Mouse (Mus musculus) gastrocnemius, postnatal 25 days (tissue): ENCODE data around the gene Mfrp. TPM values are rescaled to one million over a fixed set of nuclear protein-coding genes. Genes with fewer than 3 reads are reported as not detected.

Experiments
- DNase-seq: peaks from one replicate; pipeline ENCODE4 v3.0.0; 2022
- total RNA-seq, 2 experiments: library from RNA; stranded (reverse); gene quantifications; 1 replicate in 1 of 2; 2 replicates in 1 of 2; pipeline ENCODE4 v1.2.3; 2021

Mfrp gene
- total RNA-seq, 2 experiments from 2014 or later: not detected

DNA sequence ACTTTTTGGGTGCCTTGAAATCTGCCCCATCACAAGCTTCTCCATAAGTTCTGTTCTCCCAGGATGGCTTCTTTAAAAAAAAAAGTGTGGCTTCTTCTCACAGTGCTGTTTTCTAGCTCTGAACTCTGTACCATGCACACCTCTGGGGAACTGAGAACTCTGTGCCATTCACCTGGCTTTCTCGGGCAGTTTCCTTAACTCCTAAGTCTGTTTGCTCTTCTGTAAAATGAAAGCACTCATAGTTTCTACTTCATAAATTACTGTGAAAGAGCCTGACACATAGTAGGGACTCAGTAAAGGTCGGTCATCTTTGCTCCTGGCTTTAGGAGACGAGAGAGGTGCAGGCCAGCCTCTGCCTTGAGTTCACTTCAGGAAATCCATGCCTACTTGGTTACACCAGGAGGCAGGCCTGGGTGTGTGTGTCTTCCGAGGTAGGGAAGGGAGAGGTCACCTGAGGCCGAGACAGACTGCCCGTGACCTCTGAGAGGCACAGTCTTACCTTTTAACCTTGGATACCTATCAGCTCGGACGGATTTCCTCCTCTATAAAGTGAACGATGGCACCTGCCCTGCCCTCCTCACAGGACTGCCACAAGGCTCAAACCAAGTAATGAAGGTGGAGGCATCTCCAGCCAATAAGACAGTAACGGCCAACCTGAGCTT lies 23.3 kb upstream of the Mfrp start:
- DNase-seq: no peak

DNA sequence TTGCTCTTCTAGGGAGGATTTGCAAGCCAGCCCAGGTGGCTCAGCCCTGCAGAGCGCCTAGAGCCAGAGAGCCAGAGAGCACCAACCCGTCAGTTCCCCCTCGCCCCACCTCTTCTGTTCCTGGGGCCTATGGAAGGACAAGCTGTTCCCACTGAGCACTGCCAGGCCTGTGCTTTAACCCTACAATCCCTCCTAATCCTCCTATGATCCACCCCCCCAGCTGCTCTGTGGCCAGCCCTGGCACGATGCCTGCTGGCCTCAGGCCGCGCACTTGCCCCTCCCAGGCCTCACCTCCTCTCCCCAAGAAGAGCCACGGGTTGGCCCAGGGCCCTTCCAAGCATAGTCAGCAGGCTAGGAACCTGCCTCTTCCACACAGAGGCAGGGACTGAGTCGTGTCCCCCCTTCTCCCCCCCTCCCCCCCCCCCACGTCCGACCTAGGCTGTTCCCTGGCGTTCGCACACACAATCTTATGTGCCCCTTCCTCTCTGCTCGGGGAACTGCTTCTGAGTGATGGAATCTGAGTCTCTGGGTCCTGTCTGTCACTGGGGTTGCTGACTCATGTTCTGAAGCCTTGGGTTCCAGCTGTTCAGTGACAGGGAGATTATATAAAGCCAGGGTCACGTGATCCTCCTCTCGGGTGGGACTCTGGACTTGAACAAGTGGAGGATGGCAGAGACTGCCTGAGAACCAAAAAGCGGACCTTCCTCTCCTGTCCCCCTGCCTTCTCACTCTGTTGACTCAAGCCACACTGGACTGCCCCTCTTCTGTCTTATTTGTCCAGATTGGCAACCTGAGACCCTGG lies 22.4 kb upstream of the Mfrp start:
- peak; percentile 96 for DNase-seq

DNA sequence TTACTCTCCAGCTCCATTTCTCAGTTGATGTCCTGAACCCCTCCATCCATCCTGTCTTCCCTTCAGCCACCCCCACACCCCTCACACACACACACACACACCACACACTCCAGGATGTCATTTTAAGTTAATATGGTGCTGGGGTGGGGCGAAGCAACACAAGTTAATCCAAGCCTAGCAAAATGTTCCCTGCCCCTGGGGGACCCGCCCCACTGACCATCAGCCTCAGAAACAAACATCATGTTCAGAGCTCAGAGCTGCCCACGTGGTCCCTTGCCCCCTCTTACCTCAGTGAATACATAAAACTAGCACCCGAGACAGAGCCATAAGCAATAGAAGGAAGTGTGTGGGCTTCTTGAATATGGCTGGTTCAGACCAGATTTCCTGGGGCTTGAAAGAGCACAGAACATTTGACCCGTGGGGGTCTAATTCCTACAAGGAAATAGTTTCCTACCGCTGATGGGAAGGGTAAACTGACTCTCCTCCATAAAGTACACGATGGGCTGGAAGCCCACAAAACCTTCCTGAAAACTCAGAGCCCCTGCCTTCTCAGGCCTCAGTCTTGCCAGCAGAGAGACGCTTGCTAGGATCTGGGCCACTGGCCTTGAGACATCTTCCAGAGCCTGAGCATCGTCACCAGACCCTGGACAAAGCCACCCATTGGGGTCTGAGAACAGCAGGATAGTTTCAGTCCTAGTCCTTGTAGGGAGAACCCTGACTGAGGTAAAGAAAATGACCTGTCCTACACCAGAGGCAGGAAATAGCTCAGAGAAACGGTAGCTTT lies 21.3 kb upstream of the Mfrp start:
- DNase-seq: no peak

DNA sequence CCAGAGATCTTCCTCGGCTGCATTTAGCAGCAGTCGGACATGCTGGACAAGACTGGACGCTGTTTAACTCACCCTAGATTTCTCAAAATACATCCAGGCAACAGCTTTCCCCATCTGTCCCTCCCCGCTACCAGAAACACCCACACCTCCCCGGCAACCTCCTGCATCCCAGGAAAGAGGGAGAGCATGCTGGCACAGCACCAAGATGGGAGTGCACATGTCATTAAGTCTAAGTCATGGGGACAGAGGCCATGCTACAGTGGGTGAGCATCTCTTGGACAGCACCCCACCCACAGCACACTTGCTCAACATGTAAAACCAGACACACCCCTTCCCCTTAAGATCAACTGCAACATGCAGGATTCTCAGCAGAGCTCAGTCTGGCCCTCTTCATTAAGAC lies 20.6 kb upstream of the Mfrp start:
- DNase-seq: no peak

DNA sequence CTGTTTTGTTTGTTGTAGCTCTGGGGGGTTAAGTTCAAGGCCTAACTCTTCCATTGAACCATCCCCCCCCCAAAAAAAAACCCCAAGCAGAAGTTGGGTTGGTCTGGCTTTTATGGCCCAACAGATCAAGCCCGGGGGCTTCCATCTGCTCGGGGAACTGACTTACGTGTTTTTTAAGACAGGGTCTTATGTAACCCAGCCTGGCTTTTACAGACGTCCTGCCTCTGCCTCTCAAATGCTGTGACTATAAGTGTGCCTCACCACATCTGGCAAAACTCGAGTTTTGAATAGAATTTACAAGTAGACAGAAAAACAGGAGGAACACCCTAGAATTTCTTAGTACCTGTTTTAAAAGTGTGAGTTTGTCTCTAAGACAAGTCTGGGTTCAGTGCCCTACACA lies 19.9 kb upstream of the Mfrp start:
- no peak for DNase-seq

DNA sequence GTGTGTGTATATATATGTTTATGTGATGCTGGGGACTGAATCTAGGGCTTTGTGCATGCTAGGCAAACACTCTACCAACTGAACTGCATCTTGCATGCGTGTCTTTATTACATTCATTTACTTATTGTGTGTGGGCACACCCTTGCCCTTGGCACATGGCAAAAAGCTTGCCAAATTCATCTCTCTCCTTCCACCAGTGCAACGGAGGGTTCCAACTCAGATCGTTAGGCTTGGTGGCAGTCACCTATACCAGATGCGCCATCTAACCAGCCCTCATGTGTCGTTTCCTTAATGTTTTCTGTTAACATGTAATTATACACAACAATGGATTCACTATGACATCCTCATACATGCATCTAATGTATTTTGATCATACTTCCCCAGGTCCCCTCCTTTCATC lies 19.3 kb upstream of the Mfrp start:
- no peak for DNase-seq

DNA sequence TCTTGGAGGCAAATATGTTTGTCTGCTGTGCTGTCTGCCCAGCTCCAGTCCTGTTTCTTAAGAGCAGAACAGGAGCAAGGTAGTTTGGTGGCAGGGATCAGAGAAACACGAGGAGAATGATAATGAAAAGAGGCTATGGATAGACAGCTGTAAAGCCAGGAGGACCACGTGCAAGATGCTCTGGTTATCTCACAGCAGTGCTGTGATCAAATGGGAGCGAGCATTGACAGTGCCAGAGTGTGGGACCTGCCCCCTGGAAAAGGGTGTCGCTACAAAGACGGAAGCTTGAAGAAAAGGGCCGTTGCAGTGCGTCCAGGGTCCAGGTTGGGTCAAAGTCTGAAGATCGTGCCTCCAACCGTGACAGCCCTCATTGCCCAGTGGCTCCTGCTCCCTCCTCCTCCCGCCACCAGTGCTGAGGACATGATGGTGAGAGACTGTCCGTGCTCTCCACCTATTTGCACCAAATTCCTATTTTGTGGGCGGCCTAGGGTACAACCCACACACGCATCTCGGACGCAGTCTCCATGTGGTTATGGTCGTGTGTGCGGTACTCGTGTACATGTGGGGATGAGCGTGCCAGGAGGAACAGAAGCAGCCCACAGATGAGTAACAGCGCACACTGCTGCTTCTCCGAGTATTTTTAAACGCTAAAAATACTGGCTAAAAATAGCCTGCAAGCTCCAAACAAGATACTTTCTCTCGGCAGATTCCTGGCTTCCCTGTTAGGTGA lies 18.0 kb upstream of the Mfrp start:
- DNase-seq: peak; percentile 54

DNA sequence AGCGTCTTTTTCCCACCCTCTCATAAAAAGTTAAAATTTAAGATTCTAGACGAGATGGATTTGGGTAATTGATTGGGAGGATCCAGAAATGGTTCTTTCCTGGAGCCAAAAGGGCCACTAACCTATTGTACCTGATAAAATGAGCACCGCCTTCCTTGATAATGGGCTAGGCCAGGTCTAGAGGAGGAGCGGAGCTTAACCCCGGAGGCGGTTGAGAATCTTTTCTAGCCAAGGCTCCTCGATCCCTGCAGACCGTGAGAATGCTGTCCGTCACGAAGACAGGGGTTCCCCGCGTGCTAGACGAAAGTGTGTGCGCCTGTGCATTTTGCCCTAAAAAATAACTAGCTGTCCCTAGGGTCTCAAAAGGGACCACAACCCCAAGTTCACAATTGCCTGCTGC lies 17.3 kb upstream of the Mfrp start:
- DNase-seq: no peak

DNA sequence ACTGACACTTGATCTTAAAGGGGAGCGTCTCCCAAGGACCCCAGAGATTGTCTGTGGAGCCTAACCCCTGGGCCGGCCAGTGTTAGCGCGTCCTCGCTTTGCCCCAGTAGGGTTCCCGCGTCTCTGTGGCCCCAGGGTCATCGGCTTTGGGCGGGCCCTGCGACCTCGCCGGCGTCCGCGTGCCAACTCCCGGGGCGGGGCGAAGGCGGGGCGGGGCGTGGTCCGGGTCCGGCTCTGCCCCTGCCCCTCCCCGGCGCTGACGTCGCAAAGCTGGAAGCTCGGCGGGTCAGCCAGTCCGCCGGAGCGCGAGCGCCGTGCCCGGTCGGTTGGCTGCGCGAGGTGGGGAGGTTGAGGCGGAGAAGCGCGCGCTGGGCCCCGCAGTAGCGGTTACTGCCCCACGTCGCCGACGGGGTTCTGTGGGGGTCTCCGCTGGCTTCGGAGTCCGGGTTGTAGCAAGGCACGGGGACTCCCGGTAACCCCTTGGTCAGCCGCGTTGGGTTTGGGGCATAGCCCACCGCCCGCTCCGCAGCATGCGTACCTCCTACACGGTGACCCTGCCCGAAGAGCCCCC lies 16.8 kb upstream of the Mfrp start:
- DNase-seq: peak; percentile 97

DNA sequence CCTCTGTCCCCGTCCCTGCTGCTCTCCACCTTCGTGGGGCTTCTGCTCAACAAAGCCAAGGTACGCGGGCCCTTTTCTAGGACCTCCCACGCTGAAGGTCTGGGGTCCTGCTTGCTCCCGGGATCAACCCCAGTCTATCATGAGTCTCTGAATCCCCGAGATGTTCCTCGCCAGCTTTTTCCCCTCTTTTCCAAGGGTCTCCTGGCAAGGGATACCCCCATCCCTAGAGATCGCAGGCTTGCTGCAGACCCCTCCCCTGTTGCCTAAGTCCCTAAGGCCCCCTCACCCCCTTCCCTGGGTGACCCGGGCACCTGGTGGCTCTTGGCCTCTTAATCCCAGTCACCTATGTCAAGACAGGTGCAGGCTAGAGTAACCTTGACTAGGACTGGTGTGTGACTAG lies 16.3 kb upstream of the Mfrp start:
- no peak for DNase-seq

DNA sequence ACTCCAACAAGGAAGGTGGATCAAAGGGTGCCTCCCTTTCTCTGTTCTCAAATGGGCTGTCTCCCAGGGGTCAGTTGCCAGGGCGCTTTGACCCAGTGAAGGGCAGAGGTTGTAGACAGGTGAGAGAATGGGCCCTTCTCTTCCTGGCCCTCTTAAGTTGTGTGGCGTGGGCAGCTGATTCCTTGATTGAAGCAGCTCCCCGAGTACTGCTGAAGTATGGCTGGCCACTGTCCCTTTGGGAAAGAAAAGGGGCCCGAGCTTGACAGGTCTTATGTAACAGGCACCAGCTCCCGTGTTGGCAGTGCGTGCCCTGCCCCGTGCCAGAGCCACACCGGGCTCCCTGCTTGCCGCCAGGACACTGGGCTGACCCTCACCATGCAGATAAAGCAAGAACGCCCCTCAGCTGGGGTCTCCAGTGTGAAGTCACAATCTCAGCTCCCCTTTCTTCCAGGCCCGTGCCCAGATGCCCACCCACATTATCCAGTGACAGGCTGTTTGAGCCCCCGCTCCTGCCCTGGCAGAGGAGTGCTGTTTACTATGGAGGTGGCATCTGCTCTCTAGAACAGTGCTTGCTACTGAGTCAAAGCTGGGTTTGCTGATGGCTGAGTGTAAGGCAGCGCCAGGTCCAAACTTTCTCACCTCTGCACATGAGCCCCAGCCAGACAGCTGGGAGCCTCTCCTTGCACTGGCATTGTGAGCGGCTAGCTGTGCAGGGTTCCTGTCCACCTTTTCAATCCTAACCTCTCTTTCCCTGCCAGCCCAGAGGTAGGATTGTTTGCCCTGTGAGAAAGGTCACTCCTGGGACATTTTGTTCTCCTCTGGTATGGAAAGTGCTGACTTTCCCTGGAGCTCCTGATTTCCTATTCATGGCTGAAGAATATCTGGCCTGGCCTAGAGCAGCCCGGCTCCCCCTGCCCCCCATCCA lies 15.5 kb upstream of the Mfrp start:
- DNase-seq: peak; percentile 80

DNA sequence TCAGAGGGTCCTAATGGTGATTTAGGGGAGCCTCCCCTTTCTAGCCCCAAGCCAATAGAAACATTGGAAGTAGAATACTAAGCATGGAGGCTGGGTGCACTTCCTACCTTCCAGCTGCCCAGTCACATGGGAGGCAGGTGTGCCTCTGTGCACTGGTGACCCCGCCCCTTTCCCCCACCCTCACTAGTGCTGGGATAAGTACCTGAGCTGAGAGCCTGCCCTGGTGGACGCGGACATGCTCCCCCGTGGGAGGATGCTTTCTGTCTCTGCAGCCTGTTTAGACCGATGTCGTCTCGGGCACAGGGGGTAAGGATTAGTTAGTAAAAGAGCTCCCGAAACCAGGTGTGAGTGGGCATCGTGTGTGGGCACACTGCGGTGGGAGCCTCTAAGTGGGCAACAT lies 14.6 kb upstream of the Mfrp start:
- DNase-seq: peak; percentile 53

DNA sequence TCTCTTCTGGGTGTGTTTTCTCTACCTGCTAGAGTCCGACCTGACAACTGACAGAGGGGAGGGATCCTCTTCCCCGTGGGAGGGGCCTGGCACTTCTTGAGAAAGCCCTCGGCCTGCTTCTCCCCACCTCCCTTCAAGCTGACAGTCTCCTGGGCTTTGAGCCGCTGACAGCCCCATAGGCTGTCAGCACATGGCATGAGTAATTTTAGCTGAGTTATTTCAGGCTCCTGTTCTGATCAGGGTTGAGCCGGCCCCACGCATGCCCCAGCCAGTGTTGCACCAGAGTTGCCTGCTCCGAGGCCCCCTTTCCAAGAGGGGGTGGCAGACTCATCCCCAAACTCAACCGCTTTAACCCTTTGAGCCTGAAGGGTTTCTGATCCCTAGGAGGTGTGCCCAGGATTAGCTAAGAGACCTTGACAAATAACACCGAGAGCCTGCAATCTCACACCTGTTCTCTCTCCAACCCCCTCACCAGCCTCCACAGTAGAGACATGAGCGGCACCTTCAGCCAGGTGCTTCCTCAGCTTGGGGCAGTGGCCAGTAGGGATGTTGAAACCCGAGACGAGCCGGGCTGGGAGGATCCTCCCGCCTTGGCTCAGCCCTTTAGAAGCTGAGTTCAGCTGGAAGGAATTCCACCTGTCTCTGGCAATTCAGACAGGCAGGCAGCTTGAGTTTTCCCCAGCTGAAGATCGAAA lies 13.6 kb upstream of the Mfrp start:
- DNase-seq: peak; percentile 82

DNA sequence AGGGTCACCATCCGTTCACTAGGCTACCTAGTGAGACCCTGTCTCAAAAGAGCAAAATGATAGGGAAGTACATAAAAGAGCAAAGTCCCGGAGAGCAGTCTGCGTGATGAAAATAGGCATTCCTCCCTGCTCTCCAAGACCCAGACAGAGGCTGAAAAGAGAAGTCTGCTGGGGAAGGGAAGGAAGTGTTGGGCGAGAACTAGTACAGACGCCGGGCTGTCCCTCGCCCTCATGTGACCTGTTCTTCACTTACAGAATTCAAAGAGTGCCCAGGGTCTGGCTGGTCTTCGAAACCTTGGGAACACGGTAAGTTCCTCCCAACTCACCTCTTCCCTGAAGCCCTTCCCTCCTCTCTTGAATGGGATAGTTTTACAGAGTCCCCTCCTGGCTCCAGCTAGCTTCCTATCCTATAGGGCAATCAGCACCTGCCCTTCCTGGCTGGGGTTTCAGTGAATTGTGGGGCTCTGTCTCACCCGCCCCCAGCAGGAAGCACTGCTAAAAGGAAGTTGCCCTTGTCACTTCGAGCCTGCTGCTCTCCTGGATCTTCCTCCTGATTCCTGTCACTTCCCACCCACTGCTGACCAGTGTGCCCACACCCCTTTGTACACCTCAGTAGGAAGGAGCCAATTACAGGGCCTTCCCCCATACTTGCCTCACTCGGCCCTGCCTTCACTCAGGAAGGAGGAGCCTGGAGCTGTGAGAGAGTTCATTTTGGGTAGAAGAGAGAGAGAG lies 12.5 kb upstream of the Mfrp start:
- no peak for DNase-seq

DNA sequence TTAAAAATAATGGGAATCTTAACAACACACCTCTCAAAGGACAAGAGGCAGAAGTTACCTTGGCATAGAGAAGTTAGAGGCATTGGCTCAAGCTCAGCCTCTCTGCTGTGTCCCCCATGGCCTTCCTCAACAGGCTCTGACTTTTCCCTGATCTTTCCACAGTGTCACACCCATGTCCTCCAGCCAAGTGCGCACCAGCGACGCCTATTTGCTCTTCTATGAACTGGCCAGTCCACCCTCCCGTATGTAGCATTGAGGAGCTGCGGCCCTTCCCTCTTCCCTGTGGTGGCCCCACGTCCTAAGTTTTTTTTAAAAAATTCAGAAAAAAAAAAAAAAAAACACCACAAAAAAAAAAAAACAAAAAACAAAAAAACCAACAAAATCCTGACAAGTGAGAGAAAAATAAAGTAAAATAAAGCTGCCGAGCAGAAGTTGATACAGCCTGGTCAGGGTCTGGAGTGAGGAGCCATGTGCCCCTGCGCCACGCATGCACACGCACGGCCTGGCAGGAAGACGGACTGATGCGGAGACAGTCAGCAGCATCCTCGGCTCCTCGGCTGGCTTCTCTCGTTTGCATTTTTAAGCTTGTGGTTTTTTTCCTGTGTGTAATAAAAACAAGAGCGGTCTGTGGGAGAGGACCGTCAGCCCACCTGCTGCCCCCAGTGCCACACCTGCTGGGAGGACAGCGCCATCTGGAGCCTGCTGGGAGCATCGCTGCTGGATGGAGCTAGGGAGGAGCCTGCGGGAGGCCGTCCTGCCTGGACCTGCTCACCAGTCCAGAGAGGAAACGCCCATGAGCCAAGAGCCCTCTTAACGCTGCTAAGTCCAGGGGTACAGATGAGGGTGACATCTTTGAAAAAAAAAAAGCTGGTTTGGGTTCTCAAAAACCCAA lies 7.7 kb upstream of the Mfrp start:
- peak; percentile 77 for DNase-seq

DNA sequence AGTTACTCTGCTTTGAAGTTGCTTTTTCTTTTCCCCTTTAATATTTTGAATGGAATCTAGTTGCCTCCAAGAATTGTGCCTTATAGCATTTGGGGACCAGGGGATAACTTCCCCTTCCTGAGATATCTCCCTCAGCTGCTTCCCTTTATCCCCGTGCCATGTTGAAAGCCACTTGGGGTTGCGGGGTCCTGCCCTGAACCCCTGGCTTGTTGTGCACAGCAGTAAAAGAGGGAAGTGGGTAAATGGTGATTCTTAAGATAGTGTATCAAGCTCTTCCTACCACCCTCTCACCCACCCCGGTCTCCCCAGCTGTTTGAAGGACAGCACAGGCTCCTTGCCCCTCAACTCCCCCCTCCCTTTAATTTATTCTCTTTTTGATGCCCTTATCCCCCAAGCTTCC lies 6.8 kb upstream of the Mfrp start:
- no peak for DNase-seq

DNA sequence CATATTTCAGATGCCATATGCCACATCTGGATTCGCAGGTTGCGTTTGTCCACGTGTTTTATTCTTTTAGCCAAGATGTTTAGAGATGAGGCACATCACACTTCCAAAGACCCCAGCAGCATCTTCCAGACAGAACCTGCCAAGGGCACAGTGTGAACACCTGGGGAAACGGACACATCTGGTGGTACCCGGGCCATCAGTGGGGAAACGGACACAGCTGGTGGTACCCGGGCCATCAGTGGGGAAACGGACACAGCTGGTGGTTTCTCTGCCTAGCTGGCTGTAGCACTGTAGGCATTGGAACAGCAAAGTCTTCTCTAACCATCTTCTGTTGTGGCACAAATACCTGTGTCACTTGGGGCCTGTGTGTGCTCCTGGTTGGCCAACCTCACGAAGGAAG lies 5.7 kb upstream of the Mfrp start:
- no peak for DNase-seq

DNA sequence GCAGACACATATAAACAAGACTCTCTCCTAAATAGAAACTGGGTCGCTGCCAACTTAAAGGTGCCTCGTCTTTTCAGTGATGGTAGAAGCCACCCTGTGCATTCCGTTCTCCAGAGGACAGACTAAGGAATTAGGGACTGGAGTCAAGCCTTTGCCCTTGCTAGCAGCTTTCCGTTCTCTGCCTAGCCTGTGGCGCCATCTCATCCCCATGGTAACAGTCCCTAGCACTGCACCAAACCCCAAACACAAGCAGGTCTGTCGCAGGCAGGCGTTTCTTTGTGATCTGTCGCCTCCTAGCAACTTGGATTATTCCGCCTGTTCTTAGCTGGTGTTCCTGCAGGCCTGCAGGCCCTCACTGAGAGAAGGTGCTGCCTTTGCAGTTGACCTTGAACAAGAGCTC lies 5.0 kb upstream of the Mfrp start:
- peak; percentile 18 for DNase-seq

DNA sequence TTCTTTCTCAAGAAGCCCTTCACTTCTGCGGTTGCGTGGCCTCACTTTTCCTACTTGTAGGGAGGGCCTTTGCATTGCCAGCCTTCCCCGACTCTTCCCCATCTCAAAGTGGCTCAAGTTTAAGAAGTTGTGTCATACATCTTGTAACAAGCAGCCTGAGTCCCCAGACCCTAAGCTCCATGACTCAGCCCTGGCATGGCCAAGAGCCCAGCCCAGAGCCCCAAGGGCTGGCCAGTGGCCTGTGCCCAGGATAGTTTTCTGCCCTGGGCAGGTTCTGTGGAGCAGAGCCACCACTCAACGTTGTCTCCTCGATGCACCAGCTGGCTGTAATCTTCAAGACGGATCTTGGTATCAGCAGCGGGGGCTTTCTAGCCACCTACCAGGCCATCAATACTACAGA lies 3.4 kb downstream of the Mfrp start:
- DNase-seq: no peak
